ENCODE assay signal across 9 mouse cellular contexts in the genomic region with DNA sequence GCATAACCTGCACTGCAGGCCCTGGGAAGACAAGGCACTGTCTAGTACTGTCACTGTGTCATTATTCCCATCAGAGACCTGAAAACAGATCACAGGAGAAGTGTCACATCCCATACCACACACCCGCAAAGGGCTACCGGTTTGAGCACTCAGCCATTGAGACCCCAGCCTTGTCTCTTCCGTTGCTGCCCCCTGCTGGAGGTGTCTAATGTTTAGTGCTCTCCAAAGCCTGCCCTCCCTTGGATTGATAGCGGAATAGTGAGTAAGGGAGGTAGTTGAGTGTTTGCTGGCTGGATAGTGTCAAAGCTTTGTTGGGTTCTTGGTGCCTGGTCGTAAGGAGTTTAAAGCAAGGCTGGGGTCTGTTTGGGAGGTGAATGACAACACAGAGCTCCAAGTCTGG.
DNase-seq lines count a peak whose midpoint lies in the region; ATAC-seq lines count a peak whose summit lies in the region.
"Had no signal": no experiment of that assay in that cellular context is flagged by ENCODE, and none has a peak within 500 bp of the region (broad histone marks: within the 10 kb centered on the region; RNA-seq: fewer than 3 reads in every experiment).

No protein-coding gene starts in this region.

- peak; percentile 83 for ATAC-seq in granulocyte monocyte progenitor cell, adult 5-6 weeks (replicated peaks; ENCODE audit: poor library complexity, severe bottlenecking)
- ATAC-seq in limb, embryonic 11.5 days (ENCODE audit: insufficient number of reproducible peaks, low FRiP score, low TSS enrichment, low read depth) = no peak

- H3K9ac ChIP-seq in limb, embryonic 11.5 days (ENCODE audit: low read length) = no peak overlapping the region

- no peaks in the 10 kb centered on the region for H3K36me3 ChIP-seq in limb, embryonic 11.5 days (ENCODE audit: control insufficient read depth, insufficient read depth, low read length)

- no peaks in the 10 kb centered on the region for H3K27me3 ChIP-seq in limb, embryonic 11.5 days (ENCODE audit: control insufficient read depth, insufficient read depth, low read length)

- intact Hi-C loops in left cerebral cortex, postnatal 4 days (cut with DNase I) = no loop called here

- H3K27ac ChIP-seq in limb, embryonic 11.5 days (replicated peaks; ENCODE audit: low read depth, low read length) = no peak overlapping the region

- WGBS in limb, embryonic 11.5 days = 59% methylated on average over 5 of the region's 5 CpGs

- peaks cover 10% of the 10 kb centered on the region; the same call in 1 of the 2 replicates for H3K4me1 ChIP-seq in limb, embryonic 11.5 days (ENCODE audit: control insufficient read depth, insufficient read depth, low read length)

- H3K4me2 ChIP-seq in limb, embryonic 11.5 days (ENCODE audit: low read depth, severe bottlenecking) = no peak overlapping the region

- peak; percentile 16 for DNase-seq in adrenal gland, adult 2 months
- DNase-seq in adrenal gland, postnatal 4 days (ENCODE audit: low spot score in 2 of 2) = no peak
- peak; percentile 48 for DNase-seq in left cerebral cortex, postnatal 4 days
- DNase-seq in left cerebral cortex, adult 11 months (ENCODE audit: low spot score) = no peak
- DNase-seq in limb, embryonic 11.5 days (ENCODE audit: low spot score) = peak; percentile 55
- DNase-seq in retina, postnatal 1 day = peak; percentile 45
- DNase-seq in layer of hippocampus, adult 9-11 months = no peak

- H3K4me3 ChIP-seq in limb, embryonic 11.5 days (ENCODE audit: low read depth, low read length) = no peak overlapping the region
- H3K4me3 ChIP-seq: myocyte had no signal

- no peaks in the 10 kb centered on the region for H3K9me3 ChIP-seq in limb, embryonic 11.5 days (ENCODE audit: control insufficient read depth, low read length)

Comparison
In these comparisons a context has a peak if more than half of its experiments do, and no peak if none do; other contexts are left out.
1. DNase-seq: peak in adrenal gland, adult 2 months (single experiment), left cerebral cortex, postnatal 4 days (single experiment), limb, embryonic 11.5 days (single experiment) and retina, postnatal 1 day (single experiment); none in adrenal gland, postnatal 4 days (0 of 2), left cerebral cortex, adult 11 months (single experiment) and layer of hippocampus, adult 9-11 months (single experiment).